Mouse (Mus musculus): ENCODE results near the gene Hist1h2be. TPM values are rescaled to one million over a fixed set of nuclear protein-coding genes. Genes with fewer than 3 reads are reported as not detected.
"Not testable (repeated sequence)": the region's sequence is repeated elsewhere in the genome, so short reads cannot be mapped to it uniquely, and the experiment has no call there.

Gene Hist1h2be
- polyA plus RNA-seq, 1 experiment from 2014 or later = 0.49 TPM

DNA sequence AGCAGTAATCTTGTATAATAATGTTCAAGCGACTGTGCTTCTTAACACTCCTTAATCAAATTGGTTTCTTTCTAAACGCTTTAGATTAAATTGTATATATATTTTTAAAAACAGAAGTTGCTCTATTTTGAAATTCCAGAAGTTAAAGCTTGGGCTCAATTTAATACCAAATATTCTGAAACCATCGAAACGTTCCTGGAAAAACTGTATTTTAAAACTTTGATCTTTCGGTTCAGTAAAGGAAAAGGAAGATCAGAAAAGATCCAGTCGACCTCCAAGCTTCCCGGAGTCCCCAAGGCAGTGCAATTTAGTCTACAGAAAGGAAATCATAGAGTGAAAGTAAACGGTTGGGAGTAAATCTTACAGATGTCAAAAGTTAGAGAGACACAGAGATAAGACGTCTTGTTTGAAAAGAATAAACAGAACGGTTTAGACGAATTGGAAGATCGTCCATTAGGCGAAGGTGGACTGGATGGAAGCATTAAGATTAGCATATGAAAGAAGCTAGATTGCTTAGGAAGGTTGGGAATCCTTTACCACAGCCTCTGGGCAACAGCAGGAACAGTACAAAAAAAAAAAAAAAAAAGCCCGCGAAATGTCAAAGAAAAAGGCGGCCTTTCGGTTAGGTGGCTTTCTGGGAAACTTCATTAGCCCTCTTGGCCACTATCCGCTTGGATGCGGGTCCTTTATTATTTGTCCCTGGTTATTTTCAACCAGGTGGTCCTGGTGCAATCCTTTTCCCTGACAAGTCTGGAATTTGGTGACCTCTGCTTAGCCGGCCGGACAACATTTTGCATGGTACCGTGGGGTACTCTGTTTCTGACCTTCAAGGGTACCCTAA is 34.6 kb downstream of the Hist1h2be start:
- peak overlapping the region; percentile 69 for H3K9ac ChIP-seq (replicated peaks)
- peak overlapping the region; percentile 86 for H3K4me2 ChIP-seq (ENCODE audit: low read depth, low read length)
- H3K9me3 ChIP-seq (ENCODE audit: low read length) = no peaks in the 10 kb centered on the region
- no peak for ATAC-seq
- H3K36me3 ChIP-seq (replicated peaks; ENCODE audit: insufficient read depth, low read length) = no peaks in the 10 kb centered on the region
- DNase-seq = no peak
- peak overlapping the region; percentile 59 for H3K4me3 ChIP-seq (ENCODE audit: low read depth, low read length)
- whole genome bisulfite sequencing (ENCODE audit: insufficient replicate concordance) = 3% methylated on average over 22 of the region's 22 CpGs
- H3K27me3 ChIP-seq (ENCODE audit: insufficient read depth, low read length) = no peaks in the 10 kb centered on the region
- TF ChIP-seq EP300 (IDR thresholded peaks at IDR 0.05; ENCODE audit: low read depth) = 0 out of 2 replicates have a peak, but pooled peaks have one; percentile 33
- no peak for TF ChIP-seq CTCF (IDR thresholded peaks at IDR 0.05; ENCODE audit: low read depth)
- H3K27ac ChIP-seq (ENCODE audit: low read depth) = peak overlapping the region; percentile 97
- H3K4me1 ChIP-seq (ENCODE audit: insufficient read depth) = peaks cover 26% of the 10 kb centered on the region

GRCm38 (mm10) chr13:23585442-23586098 is 35.4 kb downstream of the Hist1h2be start:
- peak; percentile 79 for ATAC-seq
- 0% methylated on average over 19 of the region's 36 CpGs for WGBS (ENCODE audit: insufficient replicate concordance)

GRCm38 (mm10) chr13:23585029-23585441 is 35.9 kb downstream of the Hist1h2be start:
- Histone ChIP-seq H3K27ac (ENCODE audit: low read depth) (peak overlapping the region; percentile 99), H3K27me3 (ENCODE audit: insufficient read depth, low read length) (no peaks in the 10 kb centered on the region), H3K9ac (replicated peaks) (peak overlapping the region; percentile 65), H3K36me3 (replicated peaks; ENCODE audit: insufficient read depth, low read length) (no peaks in the 10 kb centered on the region), H3K4me3 (ENCODE audit: low read depth, low read length) (peak overlapping the region; percentile 59), H3K4me2 (ENCODE audit: low read depth, low read length) (peak overlapping the region; percentile 86), H3K9me3 (ENCODE audit: low read length) (no peaks in the 10 kb centered on the region), H3K4me1 (ENCODE audit: insufficient read depth) (peaks cover 29% of the 10 kb centered on the region)
- ATAC-seq (peak; percentile 24), DNase-seq (peak; percentile 85)
- under 1% methylated on average over 21 of the region's 21 CpGs for WGBS (ENCODE audit: insufficient replicate concordance)
- no peak for TF ChIP-seq CTCF (IDR thresholded peaks at IDR 0.05; ENCODE audit: low read depth)
- 0 out of 2 replicates have a peak, but pooled peaks have one; percentile 42 for TF ChIP-seq EP300 (IDR thresholded peaks at IDR 0.05; ENCODE audit: low read depth)

More at GRCm38 (mm10) chr13:23585442-23586098, 35.4 kb downstream of the Hist1h2be start:
- peak overlapping the region; percentile 99 for H3K27ac ChIP-seq (ENCODE audit: low read depth)
- DNase-seq = peak; percentile 75
- H3K9me3 ChIP-seq (ENCODE audit: low read length); H3K36me3 ChIP-seq (replicated peaks; ENCODE audit: insufficient read depth, low read length); H3K27me3 ChIP-seq (ENCODE audit: insufficient read depth, low read length): not testable (repeated sequence)
- peaks cover 29% of the 10 kb centered on the region for H3K4me1 ChIP-seq (ENCODE audit: insufficient read depth)
- peak overlapping the region; percentile 65 for H3K9ac ChIP-seq (replicated peaks)
- TF ChIP-seq EP300 (IDR thresholded peaks at IDR 0.05; ENCODE audit: low read depth) = peak; percentile 71
- H3K4me3 ChIP-seq (ENCODE audit: low read depth, low read length) = peak overlapping the region; percentile 59
- peak overlapping the region; percentile 86 for H3K4me2 ChIP-seq (ENCODE audit: low read depth, low read length)

DNA sequence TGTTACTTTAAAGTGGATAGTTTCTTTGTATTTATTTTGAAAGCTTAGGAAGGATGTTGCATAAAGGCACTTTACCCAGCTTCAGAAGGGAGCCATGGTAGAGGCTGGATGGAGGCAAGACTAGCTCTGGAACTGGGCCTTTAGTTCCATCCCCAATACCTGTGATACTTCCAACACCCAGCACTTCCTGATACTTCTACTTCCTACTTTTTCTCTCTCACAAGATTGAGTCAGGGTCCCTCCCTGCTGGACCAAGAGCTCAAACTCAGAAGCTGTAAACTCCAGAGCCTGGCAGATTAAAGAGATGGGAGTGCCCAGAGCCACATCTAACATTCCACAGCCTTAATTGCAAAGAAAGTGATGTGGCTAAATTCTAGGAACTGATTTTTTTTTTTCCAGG is 36.6 kb downstream of the Hist1h2be start:
- TF ChIP-seq EP300 (IDR thresholded peaks at IDR 0.05; ENCODE audit: low read depth) (no peak), CTCF (IDR thresholded peaks at IDR 0.05; ENCODE audit: low read depth) (no peak)
- H3K4me1 ChIP-seq (ENCODE audit: insufficient read depth) = peaks cover 29% of the 10 kb centered on the region
- peak overlapping the region; percentile 99 for H3K27ac ChIP-seq (ENCODE audit: low read depth)
- ATAC-seq (no peak), DNase-seq (no peak)
- H3K9ac ChIP-seq (replicated peaks) = peak overlapping the region; percentile 65
- H3K4me2 ChIP-seq (ENCODE audit: low read depth, low read length) = peak overlapping the region; percentile 86
- no peaks in the 10 kb centered on the region for H3K27me3 ChIP-seq (ENCODE audit: insufficient read depth, low read length)
- no peaks in the 10 kb centered on the region for H3K9me3 ChIP-seq (ENCODE audit: low read length)
- H3K4me3 ChIP-seq (ENCODE audit: low read depth, low read length) = peak overlapping the region; percentile 59
- no peaks in the 10 kb centered on the region for H3K36me3 ChIP-seq (replicated peaks; ENCODE audit: insufficient read depth, low read length)

DNA sequence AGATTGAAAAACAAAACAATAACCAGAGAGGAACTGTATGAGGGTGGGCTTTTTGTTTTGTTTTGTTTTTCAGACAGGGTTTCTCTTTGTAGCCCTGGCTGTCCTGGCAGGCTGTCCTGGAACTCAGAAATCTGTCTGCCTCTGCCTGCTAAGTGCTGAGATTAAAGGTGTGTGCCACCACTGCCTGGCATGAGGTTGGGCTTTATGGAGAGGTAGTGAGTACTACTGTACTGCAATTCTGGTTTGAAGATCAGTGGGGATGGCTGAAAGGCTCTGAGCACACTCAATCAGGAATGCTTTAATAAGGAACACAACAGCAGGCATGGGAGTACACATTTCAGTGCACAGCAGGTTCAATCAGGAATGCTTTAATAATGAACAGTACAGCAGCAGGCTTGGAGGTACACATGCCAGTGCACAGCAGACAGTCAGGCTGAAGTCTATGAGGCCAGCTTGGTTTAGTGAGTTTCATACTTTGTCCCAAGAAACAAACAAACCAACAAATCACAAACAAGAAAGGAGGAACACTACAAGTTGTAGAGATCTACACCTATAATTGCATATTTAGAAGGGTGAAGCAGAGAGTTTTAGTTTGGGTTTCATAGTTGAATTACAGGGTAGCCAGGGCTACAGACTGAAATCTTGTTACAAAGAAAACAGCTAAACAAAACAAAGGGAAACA is 37.4 kb downstream of the Hist1h2be start:
- Histone ChIP-seq H3K4me2 (ENCODE audit: low read depth, low read length) (peak overlapping the region; percentile 86), H3K27me3 (ENCODE audit: insufficient read depth, low read length) (no peaks in the 10 kb centered on the region), H3K27ac (ENCODE audit: low read depth) (peak overlapping the region; percentile 99), H3K4me1 (ENCODE audit: insufficient read depth) (peaks cover 24% of the 10 kb centered on the region), H3K36me3 (replicated peaks; ENCODE audit: insufficient read depth, low read length) (no peaks in the 10 kb centered on the region), H3K4me3 (ENCODE audit: low read depth, low read length) (peak overlapping the region; percentile 59), H3K9me3 (ENCODE audit: low read length) (no peaks in the 10 kb centered on the region), H3K9ac (replicated peaks) (peak overlapping the region; percentile 83)
- TF ChIP-seq EP300 (IDR thresholded peaks at IDR 0.05; ENCODE audit: low read depth) = no peak
- no peak for TF ChIP-seq CTCF (IDR thresholded peaks at IDR 0.05; ENCODE audit: low read depth)
- DNase-seq (no peak), ATAC-seq (no peak)

Measured in liver, postnatal 0 days (tissue).